Mouse (Mus musculus) leukemia stem cell, adult 10-12 weeks (primary cell): ENCODE data around the gene Gm21954. TPM values are rescaled to one million over a fixed set of nuclear protein-coding genes. Genes with fewer than 3 reads are reported as not detected.

Source experiments
- polyA plus RNA-seq: library from polyadenylated mRNA; stranded (reverse); fragments of >175 nt; gene quantifications from 2 replicates; pipeline ENCODE4 v1.2.3, GENCODE M21; 2012; ENCODE audit warnings: low replicate concordance

Gene Gm21954
- not detected in 2 replicates for polyA plus RNA-seq

DNA sequence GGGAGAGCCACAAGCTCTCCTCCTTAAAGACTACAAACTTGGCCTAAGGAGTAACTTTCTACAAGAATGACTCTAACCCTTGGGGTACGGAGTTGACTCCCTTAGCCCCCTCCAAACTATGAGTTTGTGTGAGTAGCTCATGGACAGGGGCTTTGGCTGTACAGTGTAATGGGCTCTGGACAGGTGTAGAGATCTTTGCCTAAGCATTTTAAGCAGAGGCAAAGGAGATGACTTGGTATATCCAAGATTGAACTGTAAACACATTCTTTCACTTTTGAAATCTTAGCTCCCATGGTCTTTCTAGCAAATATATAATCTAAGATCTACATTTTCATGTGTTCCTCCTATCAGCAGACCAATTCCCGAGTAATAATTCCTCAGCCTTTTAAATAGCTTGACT is at the start of gene Gm21954:
TSS of gene Gm21954 (minus strand) at position 101 of the 400 bp plus-strand sequence.

Other genes starting within 250 kb of the Gm21954 start
- 0.36 and 0.99 TPM in 2 replicates for gene Dclk1, start 229.8 kb downstream of the Gm21954 start, polyA plus RNA-seq